Mouse (Mus musculus) right cerebral cortex, postnatal 25 days (tissue): ENCODE measurements at regions not wholly inside any gene's neighbourhood (a gene's known extent, or its start where the extent isn't known, plus 50 kb on each side); places are given as distances from the start of the nearest gene placed in this dataset.
A peak's percentile ranks its signal among the peaks of the same experiment; 100 is the strongest.
"Not testable (repeated sequence)": the region's sequence is repeated elsewhere in the genome, so short reads cannot be mapped to it uniquely, and the experiment has no call there.

Experiments used
- DNase-seq: peaks from one replicate; pipeline ENCODE4 v3.0.0; 2022

GRCm38 (mm10) chr8:20812164-20812872, 80.2 kb upstream of the Defb33 start:
- peak; percentile 21 for DNase-seq

- DNase-seq: not testable (repeated sequence)
Observed at GRCm38 (mm10) chr8:20813493-20813892, 79.0 kb upstream of the Defb33 start.

GRCm38 (mm10) chr8:20822434-20822833, 70.0 kb upstream of the Defb33 start:
- peak; percentile 39 for DNase-seq

GRCm38 (mm10) chr8:20823219-20823618, 69.2 kb upstream of the Defb33 start:
- not testable (repeated sequence) for DNase-seq

GRCm38 (mm10) chr8:20839481-20839880, 53.0 kb upstream of the Defb33 start:
- DNase-seq: not testable (repeated sequence)
